Mouse (Mus musculus) adrenal gland, postnatal 10 days (tissue): Measurements from ENCODE around the gene Gm20738. TPM values are rescaled to one million over a fixed set of nuclear protein-coding genes. Genes with fewer than 3 reads are reported as not detected.
"Not testable (repeated sequence)": the region's sequence is repeated elsewhere in the genome, so short reads cannot be mapped to it uniquely, and the experiment has no call there.

Source experiments
- DNase-seq: peaks from one replicate; pipeline ENCODE4 v3.0.0; 2021; ENCODE audit warnings: mixed read lengths
- long read RNA-seq, 2 experiments: library from polyadenylated mRNA; stranded (forward); transcript quantifications; one replicate each; pipeline ENCODE4 v2.0.0; 2021
- total RNA-seq, 2 experiments: library from RNA; stranded (reverse); gene quantifications; 2 replicates each; pipeline ENCODE4 v1.2.3; 2021

Gm20738 gene
- total RNA-seq, result not detected
- long read RNA-seq, experiment 1, result 0 reads
- long read RNA-seq, experiment 2, result 0 reads

DNA sequence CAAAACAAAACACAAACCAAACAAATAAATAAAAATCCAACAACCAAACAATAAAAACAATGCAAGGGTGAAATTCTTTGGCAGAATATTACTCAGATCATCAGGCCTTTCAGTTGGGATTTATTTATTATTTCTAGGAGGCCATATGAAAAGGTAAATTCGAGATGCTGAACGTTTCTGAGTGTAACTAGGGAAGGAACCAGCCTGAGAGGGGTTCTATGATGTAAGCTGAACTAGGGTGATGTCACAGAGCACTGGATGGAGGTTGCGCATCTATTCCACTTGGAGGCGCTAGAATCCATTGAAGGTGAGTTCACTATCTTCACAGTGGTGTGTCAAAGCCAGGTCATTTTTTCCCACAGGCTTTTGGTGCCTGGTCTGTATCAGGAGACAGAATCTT is at the start of gene Gm20738:
TSS of gene Gm20738 (plus strand) at position 301 of the 400 bp plus-strand sequence.
- DNase-seq, result not testable (repeated sequence)
